Mouse (Mus musculus) limb, embryonic 11.5 days (tissue): ENCODE results near the gene Mical2. TPM values are rescaled to one million over a fixed set of nuclear protein-coding genes. Genes with fewer than 3 reads are reported as not detected.

Experiments
- ATAC-seq: fragments of 200-750 bp; cut with Nextera tagmentation; 2 replicates; pipeline ENCODE4 v1.8.0; 2017; ENCODE audit warnings: low read depth; ENCODE audit not compliant: insufficient number of reproducible peaks, low FRiP score, low TSS enrichment
- DNase-seq: peaks from one replicate; pipeline ENCODE4 v3.0.0-alpha.2; 2015; ENCODE audit warnings: low spot score
- H3K27ac ChIP-seq: fragments of 300-500 bp; sonication (generic); replicated peaks from 2 replicates; pipeline ENCODE4 v1.5.1; 2014; ENCODE audit warnings: low read depth, mild to moderate bottlenecking, low read length
- H3K27me3 ChIP-seq: fragments of 300-500 bp; sonication (generic); 2 replicates; pipeline ENCODE4 v1.6.1; 2014; ENCODE audit warnings: mild to moderate bottlenecking, low read length, mixed read lengths; ENCODE audit not compliant: control insufficient read depth, insufficient read depth
- H3K36me3 ChIP-seq: fragments of 300-500 bp; sonication (generic); 2 replicates; pipeline ENCODE4 v1.6.1; 2014; ENCODE audit warnings: mild to moderate bottlenecking, low read length, moderate library complexity, mixed read lengths; ENCODE audit not compliant: control insufficient read depth, insufficient read depth
- H3K4me1 ChIP-seq: fragments of 300-500 bp; sonication (generic); 2 replicates; pipeline ENCODE4 v1.6.1; 2014; ENCODE audit warnings: low read length, mixed read lengths; ENCODE audit not compliant: control insufficient read depth, insufficient read depth
- H3K4me2 ChIP-seq: fragments of 300-500 bp; sonication (generic); 2 replicates; pipeline ENCODE4 v1.6.1; 2014; ENCODE audit warnings: low read depth, mild to moderate bottlenecking, moderate library complexity; ENCODE audit not compliant: severe bottlenecking
- H3K4me3 ChIP-seq: fragments of 300-500 bp; sonication (generic); 2 replicates; pipeline ENCODE4 v1.5.1; 2014; ENCODE audit warnings: low read depth, low read length
- H3K9ac ChIP-seq: fragments of 300-500 bp; sonication (generic); 2 replicates; pipeline ENCODE4 v1.6.1; 2014; ENCODE audit warnings: mild to moderate bottlenecking, low read length
- H3K9me3 ChIP-seq: fragments of 300-500 bp; sonication (generic); 2 replicates; pipeline ENCODE4 v1.6.1; 2016; ENCODE audit warnings: low read length; ENCODE audit not compliant: control insufficient read depth
- WGBS: fragments of 180-500 bp; shearing (Covaris S2); extraction: QIAGEN DNeasy Blood & Tissue Kit; methylation state at CpG from one replicate; pipeline ENCODE4 v1.1.7; 2014; 5-methylcytosine and 5-hydroxymethylcytosine counted together
- polyA plus RNA-seq: library from polyadenylated mRNA; unstranded; fragments of >200 nt; fragmentation: Nextera tagmentation; extraction: Ambion mirVana; gene quantifications from 2 replicates; pipeline ENCODE4 v1.2.1, GENCODE M21; 2014

Gene Mical2
- polyA plus RNA-seq, 1 experiment from 2014 or later: 2.3 TPM

GRCm38 (mm10) chr7:112439846-112440245 is 214.2 kb downstream of the Mical2 start:
- no peak for ATAC-seq

GRCm38 (mm10) chr7:112444152-112444984 is 218.7 kb downstream of the Mical2 start:
- no peaks in the 10 kb centered on the region for H3K27me3 ChIP-seq
- H3K4me1 ChIP-seq: peaks cover 12% of the 10 kb centered on the region
- no peak overlapping the region for H3K4me2 ChIP-seq
- no peaks in the 10 kb centered on the region for H3K36me3 ChIP-seq
- 39% methylated on average over 12 of the region's 12 CpGs for WGBS
- H3K4me3 ChIP-seq: no peak overlapping the region
- H3K27ac ChIP-seq: no peak overlapping the region
- ATAC-seq: peak; percentile 73
- no peak overlapping the region for H3K9ac ChIP-seq
- H3K9me3 ChIP-seq: no peaks in the 10 kb centered on the region
- peak; percentile 46 for DNase-seq

More at GRCm38 (mm10) chr7:112439846-112440245, 214.2 kb downstream of the Mical2 start:
- peaks cover 12% of the 10 kb centered on the region for H3K4me1 ChIP-seq
- no peaks in the 10 kb centered on the region for H3K27me3 ChIP-seq
- 85% methylated on average over 3 of the region's 3 CpGs for WGBS
- DNase-seq: no peak
- H3K9me3 ChIP-seq: peaks cover 2% of the 10 kb centered on the region; the same call in 1 of the 2 replicates
- peaks cover 4% of the 10 kb centered on the region; the same call in 1 of the 2 replicates for H3K36me3 ChIP-seq
- no peak overlapping the region for H3K4me3 ChIP-seq
- no peak overlapping the region for H3K4me2 ChIP-seq
- no peak overlapping the region for H3K9ac ChIP-seq
- no peak overlapping the region for H3K27ac ChIP-seq

GRCm38 (mm10) chr7:112444985-112445367 is 219.3 kb downstream of the Mical2 start:
- ATAC-seq: no peak
- DNase-seq: no peak
- H3K9me3 ChIP-seq: no peaks in the 10 kb centered on the region
- WGBS: 12% methylated on average over 9 of the region's 9 CpGs
- H3K27me3 ChIP-seq: no peaks in the 10 kb centered on the region
- no peak overlapping the region for H3K9ac ChIP-seq
- no peak overlapping the region for H3K4me2 ChIP-seq
- H3K27ac ChIP-seq: no peak overlapping the region
- peaks cover 12% of the 10 kb centered on the region for H3K4me1 ChIP-seq
- no peak overlapping the region for H3K4me3 ChIP-seq
- no peaks in the 10 kb centered on the region for H3K36me3 ChIP-seq

GRCm38 (mm10) chr7:112446498-112446897 is 220.8 kb downstream of the Mical2 start:
- Histone ChIP-seq H3K4me3 (no peak overlapping the region), H3K9ac (no peak overlapping the region), H3K36me3 (no peaks in the 10 kb centered on the region), H3K4me1 (peaks cover 12% of the 10 kb centered on the region), H3K4me2 (no peak overlapping the region), H3K27ac (no peak overlapping the region), H3K9me3 (no peaks in the 10 kb centered on the region), H3K27me3 (no peaks in the 10 kb centered on the region)
- WGBS: 92% methylated on average over 4 of the region's 4 CpGs
- DNase-seq (no peak), ATAC-seq (no peak)

- ATAC-seq: no peak
- Histone ChIP-seq H3K4me3 (no peak overlapping the region), H3K36me3 (no peaks in the 10 kb centered on the region), H3K27ac (no peak overlapping the region), H3K27me3 (no peaks in the 10 kb centered on the region), H3K4me2 (no peak overlapping the region), H3K9me3 (no peaks in the 10 kb centered on the region), H3K4me1 (peaks cover 13% of the 10 kb centered on the region), H3K9ac (no peak overlapping the region)
- 82% methylated on average over 8 of the region's 8 CpGs for WGBS
- no peak for DNase-seq
Observed at GRCm38 (mm10) chr7:112449954-112450700, 224.5 kb downstream of the Mical2 start.

- H3K36me3 ChIP-seq: no peaks in the 10 kb centered on the region
- H3K4me2 ChIP-seq: no peak overlapping the region
- DNase-seq (no peak), ATAC-seq (no peak)
- H3K4me1 ChIP-seq: peaks cover 13% of the 10 kb centered on the region
- WGBS: 56% methylated on average over 5 of the region's 5 CpGs
- no peak overlapping the region for H3K4me3 ChIP-seq
- no peaks in the 10 kb centered on the region for H3K27me3 ChIP-seq
- H3K27ac ChIP-seq: no peak overlapping the region
- no peaks in the 10 kb centered on the region for H3K9me3 ChIP-seq
- no peak overlapping the region for H3K9ac ChIP-seq
Observed at GRCm38 (mm10) chr7:112452471-112452870, 226.8 kb downstream of the Mical2 start.

- ATAC-seq (no peak), DNase-seq (no peak)
- Histone ChIP-seq H3K4me1 (peaks cover 18% of the 10 kb centered on the region), H3K4me3 (no peak overlapping the region), H3K27ac (no peak overlapping the region), H3K4me2 (no peak overlapping the region), H3K9ac (no peak overlapping the region; the same call in 1 of the 2 replicates), H3K9me3 (no peaks in the 10 kb centered on the region), H3K27me3 (no peaks in the 10 kb centered on the region), H3K36me3 (no peaks in the 10 kb centered on the region)
- 10% methylated on average over 3 of the region's 3 CpGs for WGBS
Observed at GRCm38 (mm10) chr7:112453805-112454214, 228.2 kb downstream of the Mical2 start.

- H3K27me3 ChIP-seq: no peaks in the 10 kb centered on the region
- H3K9me3 ChIP-seq: no peaks in the 10 kb centered on the region
- no peak overlapping the region for H3K4me2 ChIP-seq
- no peaks in the 10 kb centered on the region for H3K36me3 ChIP-seq
- 63% methylated on average over 6 of the region's 6 CpGs for WGBS
- H3K27ac ChIP-seq: no peak overlapping the region
- DNase-seq: no peak
- H3K4me1 ChIP-seq: peaks cover 20% of the 10 kb centered on the region
- H3K9ac ChIP-seq: no peak overlapping the region
- ATAC-seq: no peak
- H3K4me3 ChIP-seq: no peak overlapping the region
Observed at GRCm38 (mm10) chr7:112454380-112454779, 228.7 kb downstream of the Mical2 start.
